Mouse (Mus musculus) left cerebral cortex, adult 6 months (tissue): ENCODE data around the gene Olfr195. TPM values are rescaled to one million over a fixed set of nuclear protein-coding genes. Genes with fewer than 3 reads are reported as not detected.

Experiments used
- long read RNA-seq, 2 experiments: library from polyadenylated mRNA; unstranded; transcript quantifications; one replicate each; pipeline ENCODE4 v2.0.0; 2019 to 2020
- polyA plus RNA-seq: library from polyadenylated mRNA; unstranded; fragments of <200 nt; fragmentation: Nextera tagmentation; gene quantifications from 2 replicates; pipeline ENCODE4 v1.2.3, GENCODE M21; 2021

The Olfr195 gene
- not detected in 2 replicates for polyA plus RNA-seq
- long read RNA-seq, experiment 1: 0 reads
- long read RNA-seq, experiment 2: 0 reads

GRCm38 (mm10) chr16:59146746-59147145, at the start of gene Olfr195:
Gene Olfr195 (plus strand): TSS chr16:59147046.

GRCm38 (mm10) chr16:59111781-59112180, 35.1 kb upstream of the Olfr195 start, which contains the start of gene Olfr193:
Gene Olfr193 (minus strand): TSS chr16:59111881.

GRCm38 (mm10) chr16:59120969-59121368, 25.9 kb upstream of the Olfr195 start, which contains the start of gene Olfr194:
Gene Olfr194 (minus strand): TSS chr16:59121069.

GRCm38 (mm10) chr16:59170354-59170753, 23.5 kb downstream of the Olfr195 start, which contains the start of gene Olfr196:
Gene Olfr196 (minus strand): TSS chr16:59170454.

Other genes with a start within 250 kb of the Olfr195 start
- gene Olfr181, start 218.3 kb upstream of the Olfr195 start, polyA plus RNA-seq: not detected in 2 replicates
- gene Olfr180, start 217.7 kb upstream of the Olfr195 start, polyA plus RNA-seq: not detected in 2 replicates
- not detected in 2 replicates for gene Olfr183, start 151.7 kb upstream of the Olfr195 start, polyA plus RNA-seq
- not detected in 2 replicates for gene Olfr186, start 116.8 kb upstream of the Olfr195 start, polyA plus RNA-seq
- not detected in 2 replicates for gene Olfr187, start 107.3 kb upstream of the Olfr195 start, polyA plus RNA-seq
- gene Olfr190, start 69.0 kb upstream of the Olfr195 start, polyA plus RNA-seq: not detected in 2 replicates
- not detected in 2 replicates for gene Olfr191, start 57.2 kb upstream of the Olfr195 start, polyA plus RNA-seq
- not detected in 2 replicates for gene Olfr193, start 35.2 kb upstream of the Olfr195 start, polyA plus RNA-seq
- not detected in 2 replicates for gene Olfr194, start 26.0 kb upstream of the Olfr195 start, polyA plus RNA-seq
- gene Olfr196, start 23.4 kb downstream of the Olfr195 start, polyA plus RNA-seq: not detected in 2 replicates
- gene Olfr198, start 56.5 kb downstream of the Olfr195 start, polyA plus RNA-seq: not detected in 2 replicates
- gene Olfr199, start 72.7 kb downstream of the Olfr195 start, polyA plus RNA-seq: not detected in 2 replicates
- gene Olfr201, start 125.6 kb downstream of the Olfr195 start, polyA plus RNA-seq: not detected in 2 replicates
- not detected in 2 replicates for gene Olfr202, start 139.7 kb downstream of the Olfr195 start, polyA plus RNA-seq
- not detected in 2 replicates for gene Olfr203, start 151.8 kb downstream of the Olfr195 start, polyA plus RNA-seq
- gene Olfr204, start 171.2 kb downstream of the Olfr195 start, polyA plus RNA-seq: not detected in 2 replicates
- gene Olfr205, start 184.1 kb downstream of the Olfr195 start, polyA plus RNA-seq: not detected in 2 replicates
- gene Olfr206, start 202.2 kb downstream of the Olfr195 start, polyA plus RNA-seq: not detected in 2 replicates
- gene Olfr209, start 216.9 kb downstream of the Olfr195 start, polyA plus RNA-seq: not detected in 2 replicates